Mouse (Mus musculus): ENCODE results near the gene Cit. TPM values are rescaled to one million over a fixed set of nuclear protein-coding genes. Genes with fewer than 3 reads are reported as not detected.

Cit gene
- total RNA-seq, 2 experiments from 2014 or later = 0.69 to 1.2 TPM

Other genes with a start within 250 kb of the Cit start
- 10 to 100 TPM; 31.8 to 32.8 TPM for gene Rab35, start 213.4 kb upstream of the Cit start, total RNA-seq (2021)
- gene Bicdl1, start 113.7 kb upstream of the Cit start, total RNA-seq (2021) = 1 to 10 TPM; 2.6 to 3.6 TPM
- gene Prkab1, start 179.2 kb downstream of the Cit start, total RNA-seq (2021) = 10 to 100 TPM in 1 of 2 experiments, 1 to 10 TPM in 1; 9.5 to 12.6 TPM
- 100 to 1,000 TPM; 103 to 120 TPM for gene Tmem233, start 238.0 kb downstream of the Cit start, total RNA-seq (2021)

Measured in gastrocnemius, postnatal 36 days (tissue).